Mouse (Mus musculus): ENCODE measurements around the gene Fam166b. TPM values are rescaled to one million over a fixed set of nuclear protein-coding genes. Genes with fewer than 3 reads are reported as not detected.

The Fam166b gene
- not detected for total RNA-seq (2021)
- long read RNA-seq, experiment 1, result 0 reads
- long read RNA-seq, experiment 2, result 0 reads

DNA sequence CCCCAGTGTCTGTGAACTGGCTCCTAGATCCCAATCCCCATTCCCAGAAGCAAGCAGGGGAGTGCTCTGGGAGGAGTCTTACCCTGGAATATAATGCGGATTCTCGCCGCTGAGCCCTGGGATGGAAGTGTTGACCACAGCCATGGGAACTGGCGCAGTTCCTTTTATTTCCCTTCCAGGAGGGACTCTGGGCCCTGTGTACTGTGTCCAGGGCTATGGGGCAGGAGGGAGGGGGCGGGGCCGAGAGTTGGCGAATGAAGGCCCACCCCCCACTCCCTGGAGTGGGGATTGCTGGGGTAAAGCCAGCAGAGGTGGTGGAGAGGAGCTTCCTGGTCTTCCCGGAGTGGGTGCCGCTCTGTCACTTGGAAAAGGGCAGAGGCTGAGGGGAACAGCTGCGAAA lies at the start of gene Fam166b:
TSS of gene Fam166b (minus strand) at position 189 of the 400 bp plus-strand sequence.
- intact Hi-C loops (cut with DNase I; ENCODE audit: low total_unique reads), result loop anchor here (10.0 kb wide), 1 partner anchor 374 kb away; the partner anchor contains the start of gene Unc13b
- DNase-seq, result peak; percentile 50

GRCm38 (mm10) chr4:43478534-43478858 lies 49.6 kb upstream of the Fam166b start:
- no peak for DNase-seq
- intact Hi-C loops (cut with DNase I; ENCODE audit: low total_unique reads), result no loop called here

GRCm38 (mm10) chr4:43477857-43478533 lies 49.1 kb upstream of the Fam166b start:
- intact Hi-C loops (cut with DNase I; ENCODE audit: low total_unique reads), result no loop called here
- peak; percentile 88 for DNase-seq

GRCm38 (mm10) chr4:43476604-43477003 lies 47.7 kb upstream of the Fam166b start:
- intact Hi-C loops (cut with DNase I; ENCODE audit: low total_unique reads), result no loop called here
- no peak for DNase-seq

GRCm38 (mm10) chr4:43473636-43474035 lies 44.7 kb upstream of the Fam166b start:
- intact Hi-C loops (cut with DNase I; ENCODE audit: low total_unique reads), result no loop called here
- no peak for DNase-seq

- no peak for DNase-seq
- intact Hi-C loops (cut with DNase I; ENCODE audit: low total_unique reads), result no loop called here
These were observed 41.4 kb upstream of the Fam166b start for GRCm38 (mm10) chr4:43470301-43470700.

- DNase-seq, result no peak
- intact Hi-C loops (cut with DNase I; ENCODE audit: low total_unique reads), result no loop called here
These were observed 37.9 kb upstream of the Fam166b start for GRCm38 (mm10) chr4:43466872-43467271.

GRCm38 (mm10) chr4:43465935-43466334 lies 37.0 kb upstream of the Fam166b start:
- intact Hi-C loops (cut with DNase I; ENCODE audit: low total_unique reads), result no loop called here
- no peak for DNase-seq

GRCm38 (mm10) chr4:43463102-43463501 lies 34.2 kb upstream of the Fam166b start:
- intact Hi-C loops (cut with DNase I; ENCODE audit: low total_unique reads), result no loop called here
- DNase-seq, result no peak

DNA sequence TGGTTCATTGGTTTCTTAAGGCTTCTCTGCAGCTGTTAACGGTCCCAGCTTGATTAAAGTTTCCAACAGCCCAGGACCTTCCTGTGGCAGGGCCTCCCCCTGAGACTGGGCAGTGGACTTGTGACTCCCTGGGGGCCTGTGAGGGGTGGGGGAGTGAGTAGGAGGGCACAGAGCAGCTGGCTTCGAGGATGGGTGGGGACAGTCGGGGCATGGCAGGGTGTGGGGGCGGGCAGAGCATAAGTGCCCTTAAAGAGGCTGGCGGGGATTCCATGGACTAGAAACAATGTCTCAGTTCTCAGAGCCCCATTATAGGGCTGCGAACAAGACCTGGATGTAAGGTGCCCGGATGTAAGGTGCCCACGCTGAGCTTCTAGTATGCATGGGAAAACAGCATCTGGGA lies 28.2 kb upstream of the Fam166b start:
- intact Hi-C loops (cut with DNase I; ENCODE audit: low total_unique reads), result no loop called here
- DNase-seq, result no peak

- DNase-seq, result no peak
- intact Hi-C loops (cut with DNase I; ENCODE audit: low total_unique reads), result no loop called here
These were observed 27.5 kb upstream of the Fam166b start for GRCm38 (mm10) chr4:43456470-43456869.

DNA sequence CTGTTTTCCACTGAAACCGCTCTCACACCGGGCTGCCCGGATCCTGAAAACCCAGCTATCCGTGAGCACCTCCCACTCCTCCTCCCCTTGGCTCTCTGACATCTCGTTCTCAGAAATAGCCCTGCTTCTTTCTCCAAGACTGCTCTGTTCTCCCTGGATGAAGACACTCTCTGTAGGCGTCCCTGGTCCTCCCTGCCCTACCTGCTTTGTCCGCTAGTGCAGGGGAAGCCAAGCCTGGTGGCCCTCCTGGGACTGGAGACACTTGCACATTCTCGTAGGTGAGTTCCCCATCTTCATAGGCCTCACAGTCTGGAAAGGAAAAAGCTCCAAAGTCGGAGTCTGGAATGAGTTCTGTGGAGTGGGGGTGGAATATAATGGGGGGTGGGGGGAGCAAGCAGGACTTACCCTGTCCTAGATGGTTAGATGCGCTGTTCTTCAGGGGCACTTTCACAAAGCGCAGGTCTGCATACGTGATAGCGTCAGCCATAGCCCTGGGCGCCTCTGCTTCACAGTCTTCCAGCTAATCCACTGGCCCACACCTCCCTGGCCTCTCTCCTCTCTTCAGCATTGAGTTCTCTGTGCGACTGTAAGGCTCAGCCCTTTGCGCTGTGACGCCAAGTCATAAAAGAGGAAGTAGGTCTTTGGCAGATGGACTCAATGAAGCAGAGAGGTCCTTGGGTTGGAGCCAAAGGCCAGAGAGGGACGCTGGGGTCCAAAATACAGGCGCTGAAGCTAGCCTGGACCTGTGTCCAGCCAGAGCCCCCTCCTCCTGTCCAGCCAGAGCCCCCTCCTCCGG lies 25.3 kb upstream of the Fam166b start, which contains the start of gene Cd72:
TSS of gene Cd72 (minus strand) at position 588 of the 796 bp plus-strand sequence.
- intact Hi-C loops (cut with DNase I; ENCODE audit: low total_unique reads), result no loop called here
- no peak for DNase-seq

GRCm38 (mm10) chr4:43453413-43453812 lies 24.5 kb upstream of the Fam166b start:
- DNase-seq, result no peak
- intact Hi-C loops (cut with DNase I; ENCODE audit: low total_unique reads), result no loop called here

GRCm38 (mm10) chr4:43452315-43452714 lies 23.4 kb upstream of the Fam166b start:
- intact Hi-C loops (cut with DNase I; ENCODE audit: low total_unique reads), result no loop called here
- no peak for DNase-seq

- intact Hi-C loops (cut with DNase I; ENCODE audit: low total_unique reads), result no loop called here
These were observed 19.6 kb upstream of the Fam166b start for GRCm38 (mm10) chr4:43448554-43448953.

GRCm38 (mm10) chr4:43447251-43447650 lies 18.3 kb upstream of the Fam166b start:
- intact Hi-C loops (cut with DNase I; ENCODE audit: low total_unique reads), result no loop called here

More at GRCm38 (mm10) chr4:43448554-43448953, 19.6 kb upstream of the Fam166b start:
- no peak for DNase-seq

GRCm38 (mm10) chr4:43443511-43443910 lies 14.6 kb upstream of the Fam166b start:
- intact Hi-C loops (cut with DNase I; ENCODE audit: low total_unique reads), result no loop called here
- DNase-seq, result no peak

More at GRCm38 (mm10) chr4:43447251-43447650, 18.3 kb upstream of the Fam166b start:
- DNase-seq, result peak; percentile 83

DNA sequence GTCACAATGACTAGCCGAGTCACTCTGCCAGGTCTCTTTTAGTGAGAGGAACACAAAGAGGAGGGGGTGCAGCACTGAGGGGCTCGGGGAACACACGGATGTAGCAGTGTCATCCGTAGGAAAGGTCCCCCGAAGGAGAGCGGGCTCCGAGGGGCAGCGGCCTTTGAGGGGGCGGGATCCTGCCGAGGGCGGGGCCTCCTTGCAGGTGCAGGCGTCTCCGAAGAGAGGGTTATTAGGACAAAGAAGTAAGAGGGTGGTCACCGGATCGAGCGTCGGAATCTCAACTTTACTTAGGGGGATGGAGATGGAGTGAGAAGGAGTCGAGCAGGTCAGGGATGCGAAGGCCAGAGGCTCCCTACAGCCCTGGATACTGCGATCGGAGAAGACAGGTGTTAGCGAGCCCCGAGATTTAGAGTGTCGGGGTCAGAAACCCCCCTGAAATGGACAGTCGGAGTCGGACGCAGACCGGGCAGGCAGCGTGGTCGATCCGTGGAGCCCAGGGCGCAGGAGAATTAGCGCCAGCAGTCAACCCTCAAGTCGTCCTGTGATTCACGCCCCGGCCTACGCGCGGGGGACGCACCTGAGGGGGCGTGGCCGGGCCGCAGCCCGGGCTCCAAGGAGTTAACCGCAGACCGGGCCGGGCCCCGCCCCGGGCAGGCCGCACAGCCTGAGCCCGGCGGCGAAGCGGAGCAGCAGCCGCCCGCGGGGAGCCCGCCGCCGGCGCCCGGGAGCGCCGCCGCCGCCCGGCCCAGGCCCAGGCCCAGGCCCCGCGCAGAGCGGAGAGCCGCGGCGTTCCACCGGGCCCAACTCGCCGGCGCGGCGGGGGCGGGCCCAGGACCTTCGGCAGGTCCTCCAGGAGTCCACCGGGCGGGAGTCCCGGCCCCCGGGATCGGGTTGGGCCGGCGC lies 13.8 kb upstream of the Fam166b start:
- peak; percentile 71 for DNase-seq
- intact Hi-C loops (cut with DNase I; ENCODE audit: low total_unique reads), result no loop called here

DNA sequence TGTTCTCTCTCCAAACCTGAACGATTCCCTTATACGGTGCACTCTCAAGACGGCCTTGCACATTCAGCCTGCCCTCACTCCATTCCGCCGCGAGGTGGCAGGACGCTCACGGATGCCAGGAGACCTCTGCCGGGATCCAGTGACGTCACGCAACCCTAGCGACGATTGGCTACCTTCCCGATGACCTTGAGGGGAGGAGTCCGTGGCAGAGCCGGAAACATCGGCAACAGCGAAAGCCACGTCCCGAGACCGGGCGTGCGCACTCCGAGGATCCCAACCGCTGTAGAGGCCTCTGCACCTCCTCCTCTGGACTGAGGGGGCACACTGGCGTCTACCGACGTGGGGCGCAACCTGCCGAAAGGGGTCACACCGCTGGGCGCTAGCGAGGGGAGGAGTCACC lies 13.1 kb upstream of the Fam166b start:
- peak; percentile 99 for DNase-seq
- intact Hi-C loops (cut with DNase I; ENCODE audit: low total_unique reads), result no loop called here

GRCm38 (mm10) chr4:43441639-43442038 lies 12.7 kb upstream of the Fam166b start, which contains the start of gene Tesk1:
Gene Tesk1, plus strand, starts transcription at chr4:43441939.
- DNase-seq, result no peak
- intact Hi-C loops (cut with DNase I; ENCODE audit: low total_unique reads), result no loop called here

All from gastrocnemius, postnatal 14 days (tissue).